Mouse (Mus musculus): ENCODE data around the gene Dnah14. TPM values are rescaled to one million over a fixed set of nuclear protein-coding genes. Genes with fewer than 3 reads are reported as not detected.

Dnah14 gene
- polyA plus RNA-seq, 1 experiment from 2014 or later: 1.8 TPM

- Histone ChIP-seq H3K4me1 (ENCODE audit: control insufficient read depth, insufficient read depth, low read length) (no peaks in the 10 kb centered on the region), H3K4me3 (ENCODE audit: low read length) (no peak overlapping the region), H3K9ac (ENCODE audit: low read depth, low read length) (no peak overlapping the region), H3K36me3 (ENCODE audit: control insufficient read depth, insufficient read depth, low read length) (no peaks in the 10 kb centered on the region), H3K27ac (ENCODE audit: low read depth, low read length) (no peak overlapping the region), H3K27me3 (ENCODE audit: control insufficient read depth, insufficient read depth, low read length) (no peaks in the 10 kb centered on the region), H3K9me3 (ENCODE audit: control insufficient read depth, low read length) (no peaks in the 10 kb centered on the region), H3K4me2 (replicated peaks; ENCODE audit: low read depth, low read length) (no peak overlapping the region)
- ATAC-seq (ENCODE audit: low FRiP score, low TSS enrichment): no peak
- 73% methylated on average over 4 of the region's 4 CpGs for WGBS
Observed at GRCm38 (mm10) chr1:181631371-181631770, 55.0 kb downstream of the Dnah14 start.

DNA sequence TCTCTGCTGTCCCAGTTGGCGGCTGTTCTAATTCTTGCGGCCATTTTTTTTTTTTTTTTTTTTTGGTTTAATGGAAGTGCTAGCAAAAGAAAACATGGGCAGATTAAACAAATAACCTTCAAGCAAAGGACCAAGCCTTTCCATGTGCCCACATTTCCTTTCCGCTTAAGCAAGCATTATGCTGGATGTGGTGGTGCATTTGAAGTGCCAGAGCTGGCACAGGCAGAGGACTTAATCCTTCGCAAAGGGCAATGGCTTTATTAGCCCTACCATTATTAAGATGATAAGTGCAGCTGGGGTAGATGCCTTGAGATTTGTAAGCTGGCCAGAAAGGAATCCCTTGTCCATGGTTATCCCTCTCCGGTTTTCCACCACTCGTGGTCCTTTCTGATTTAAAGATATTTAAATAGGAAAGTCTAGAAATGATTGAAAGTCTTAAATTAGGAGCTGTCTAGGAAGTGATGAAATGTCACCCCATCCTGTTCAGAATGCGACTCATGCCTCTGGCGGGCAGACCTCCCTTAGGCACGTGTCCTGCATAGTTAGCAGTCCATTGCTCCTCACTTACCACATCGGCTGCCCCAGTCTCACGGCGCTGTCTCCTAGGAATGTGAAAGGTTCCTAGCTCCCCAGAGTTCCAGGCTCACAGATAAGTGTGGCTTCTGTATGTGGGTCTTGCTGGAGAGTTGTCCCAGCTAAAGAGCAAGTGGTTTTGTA lies 61.8 kb downstream of the Dnah14 start:
- no peak overlapping the region for H3K4me2 ChIP-seq (replicated peaks; ENCODE audit: low read depth, low read length)
- no peaks in the 10 kb centered on the region for H3K36me3 ChIP-seq (ENCODE audit: control insufficient read depth, insufficient read depth, low read length)
- WGBS: 79% methylated on average over 12 of the region's 12 CpGs
- no peak overlapping the region for H3K4me3 ChIP-seq (ENCODE audit: low read length)
- H3K9ac ChIP-seq (ENCODE audit: low read depth, low read length): no peak overlapping the region
- H3K9me3 ChIP-seq (ENCODE audit: control insufficient read depth, low read length): no peaks in the 10 kb centered on the region
- no peak for ATAC-seq (ENCODE audit: low FRiP score, low TSS enrichment)
- H3K4me1 ChIP-seq (ENCODE audit: control insufficient read depth, insufficient read depth, low read length): no peaks in the 10 kb centered on the region
- H3K27me3 ChIP-seq (ENCODE audit: control insufficient read depth, insufficient read depth, low read length): no peaks in the 10 kb centered on the region
- H3K27ac ChIP-seq (ENCODE audit: low read depth, low read length): no peak overlapping the region

DNA sequence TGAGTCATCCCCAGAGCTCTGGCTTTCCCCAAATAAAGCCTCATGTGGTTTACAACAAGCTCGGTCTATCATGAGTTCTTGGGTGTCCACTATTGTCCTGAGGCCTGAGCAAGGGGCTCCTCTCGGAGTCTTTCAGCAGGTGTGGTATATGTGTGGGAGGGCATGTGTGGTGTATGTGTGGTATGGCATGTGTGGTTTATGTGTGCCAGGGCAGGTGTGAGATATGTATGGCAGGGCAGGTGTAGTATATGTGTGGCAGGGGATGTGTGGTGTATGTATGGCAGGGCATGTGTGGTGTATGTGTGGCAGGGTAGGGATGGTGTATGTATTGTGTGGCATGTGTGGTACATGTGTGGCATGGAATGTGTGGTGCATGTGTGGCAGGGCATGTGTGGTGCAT lies 64.0 kb downstream of the Dnah14 start:
- no peak overlapping the region for H3K4me2 ChIP-seq (replicated peaks; ENCODE audit: low read depth, low read length)
- no peaks in the 10 kb centered on the region for H3K36me3 ChIP-seq (ENCODE audit: control insufficient read depth, insufficient read depth, low read length)
- H3K27me3 ChIP-seq (ENCODE audit: control insufficient read depth, insufficient read depth, low read length): no peaks in the 10 kb centered on the region
- no peak overlapping the region for H3K27ac ChIP-seq (ENCODE audit: low read depth, low read length)
- no peak overlapping the region for H3K4me3 ChIP-seq (ENCODE audit: low read length)
- 85% methylated on average over 2 of the region's 2 CpGs for WGBS
- no peaks in the 10 kb centered on the region for H3K9me3 ChIP-seq (ENCODE audit: control insufficient read depth, low read length)
- H3K4me1 ChIP-seq (ENCODE audit: control insufficient read depth, insufficient read depth, low read length): no peaks in the 10 kb centered on the region
- no peak overlapping the region for H3K9ac ChIP-seq (ENCODE audit: low read depth, low read length)
- ATAC-seq (ENCODE audit: low FRiP score, low TSS enrichment): no peak

DNA sequence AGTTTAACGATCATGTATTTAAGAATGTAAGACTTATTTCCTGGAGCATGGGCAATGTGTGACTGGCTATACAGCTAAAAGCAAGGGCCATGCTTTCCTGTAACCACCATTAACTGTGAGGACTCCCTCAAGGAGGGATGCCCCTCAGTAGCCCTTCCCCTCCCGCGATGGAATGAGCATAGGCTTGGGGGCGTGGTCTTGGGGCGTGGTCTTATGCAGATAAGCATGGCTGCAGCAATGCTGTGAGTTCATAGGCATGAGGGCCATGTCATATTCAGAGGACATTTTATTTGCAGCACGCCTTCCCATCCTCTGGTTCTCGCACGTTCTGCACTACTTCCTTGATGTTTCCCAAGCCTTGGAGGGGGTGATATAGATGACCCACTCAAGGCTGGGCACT lies 71.1 kb downstream of the Dnah14 start:
- no peak overlapping the region for H3K4me2 ChIP-seq (replicated peaks; ENCODE audit: low read depth, low read length)
- no peak overlapping the region for H3K9ac ChIP-seq (ENCODE audit: low read depth, low read length)
- no peaks in the 10 kb centered on the region for H3K9me3 ChIP-seq (ENCODE audit: control insufficient read depth, low read length)
- H3K4me3 ChIP-seq (ENCODE audit: low read length): no peak overlapping the region
- H3K4me1 ChIP-seq (ENCODE audit: control insufficient read depth, insufficient read depth, low read length): no peaks in the 10 kb centered on the region
- H3K36me3 ChIP-seq (ENCODE audit: control insufficient read depth, insufficient read depth, low read length): no peaks in the 10 kb centered on the region
- no peak overlapping the region for H3K27ac ChIP-seq (ENCODE audit: low read depth, low read length)
- 43% methylated on average over 8 of the region's 8 CpGs for WGBS
- no peaks in the 10 kb centered on the region; the same call in 1 of the 2 replicates for H3K27me3 ChIP-seq (ENCODE audit: control insufficient read depth, insufficient read depth, low read length)
- no peak for ATAC-seq (ENCODE audit: low FRiP score, low TSS enrichment)

DNA sequence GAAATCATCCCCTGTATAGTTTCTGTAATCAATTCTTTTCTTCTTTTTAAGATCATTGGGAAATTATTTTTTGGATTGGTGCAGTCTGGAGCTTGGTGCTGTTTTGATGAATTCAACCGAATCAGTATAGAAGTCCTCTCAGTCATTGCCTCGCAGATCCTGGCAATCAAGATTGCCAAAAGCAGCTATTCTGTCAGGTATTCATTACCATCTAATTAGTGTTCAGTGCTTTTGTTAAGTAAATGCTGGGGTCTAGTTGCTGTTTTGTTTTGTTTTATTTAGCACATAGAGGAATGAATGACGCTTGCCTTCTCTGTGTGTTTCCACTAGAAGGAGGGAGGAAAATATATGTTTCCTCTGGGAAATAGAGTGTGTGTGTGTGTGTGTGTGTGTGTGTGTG lies 77.1 kb downstream of the Dnah14 start:
- H3K9ac ChIP-seq (ENCODE audit: low read depth, low read length): no peak overlapping the region
- no peaks in the 10 kb centered on the region for H3K9me3 ChIP-seq (ENCODE audit: control insufficient read depth, low read length)
- WGBS: 48% methylated on average over 3 of the region's 3 CpGs
- H3K4me1 ChIP-seq (ENCODE audit: control insufficient read depth, insufficient read depth, low read length): no peaks in the 10 kb centered on the region
- no peaks in the 10 kb centered on the region; the same call in 1 of the 2 replicates for H3K27me3 ChIP-seq (ENCODE audit: control insufficient read depth, insufficient read depth, low read length)
- no peak overlapping the region for H3K4me2 ChIP-seq (replicated peaks; ENCODE audit: low read depth, low read length)
- no peak overlapping the region for H3K4me3 ChIP-seq (ENCODE audit: low read length)
- H3K36me3 ChIP-seq (ENCODE audit: control insufficient read depth, insufficient read depth, low read length): no peaks in the 10 kb centered on the region
- no peak overlapping the region for H3K27ac ChIP-seq (ENCODE audit: low read depth, low read length)
- no peak for ATAC-seq (ENCODE audit: low FRiP score, low TSS enrichment)

GRCm38 (mm10) chr1:181656421-181656820 lies 80.1 kb downstream of the Dnah14 start:
- Histone ChIP-seq H3K4me1 (ENCODE audit: control insufficient read depth, insufficient read depth, low read length) (no peaks in the 10 kb centered on the region), H3K4me3 (ENCODE audit: low read length) (no peak overlapping the region), H3K27me3 (ENCODE audit: control insufficient read depth, insufficient read depth, low read length) (no peaks in the 10 kb centered on the region), H3K4me2 (replicated peaks; ENCODE audit: low read depth, low read length) (no peak overlapping the region), H3K9me3 (ENCODE audit: control insufficient read depth, low read length) (no peaks in the 10 kb centered on the region), H3K27ac (ENCODE audit: low read depth, low read length) (no peak overlapping the region), H3K36me3 (ENCODE audit: control insufficient read depth, insufficient read depth, low read length) (no peaks in the 10 kb centered on the region), H3K9ac (ENCODE audit: low read depth, low read length) (no peak overlapping the region)
- 84% methylated on average over 5 of the region's 5 CpGs for WGBS
- ATAC-seq (ENCODE audit: low FRiP score, low TSS enrichment): no peak

DNA sequence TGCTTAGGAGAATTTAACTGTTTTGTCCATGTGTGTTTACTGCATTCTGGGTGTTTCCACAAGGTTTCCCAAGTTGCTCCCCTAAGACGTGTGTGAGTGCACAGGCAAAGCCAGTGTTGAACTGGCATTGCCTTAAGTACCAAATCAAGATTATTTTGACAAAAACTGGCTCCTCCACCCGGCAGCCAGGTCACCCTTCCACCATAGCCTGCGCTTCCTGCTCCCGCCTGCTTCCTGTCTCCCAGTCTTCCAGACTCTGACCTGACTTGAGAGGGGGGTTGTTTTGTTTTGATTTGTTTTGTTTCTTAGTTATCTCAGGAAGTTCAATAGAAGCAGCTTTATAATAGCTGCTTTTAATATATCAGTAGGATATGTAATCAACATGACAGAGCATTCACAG lies 90.4 kb downstream of the Dnah14 start:
- ATAC-seq (ENCODE audit: low FRiP score, low TSS enrichment): no peak
- Histone ChIP-seq H3K4me3 (ENCODE audit: low read length) (no peak overlapping the region), H3K9ac (ENCODE audit: low read depth, low read length) (no peak overlapping the region), H3K4me2 (replicated peaks; ENCODE audit: low read depth, low read length) (no peak overlapping the region), H3K27ac (ENCODE audit: low read depth, low read length) (no peak overlapping the region), H3K4me1 (ENCODE audit: control insufficient read depth, insufficient read depth, low read length) (no peaks in the 10 kb centered on the region), H3K27me3 (ENCODE audit: control insufficient read depth, insufficient read depth, low read length) (no peaks in the 10 kb centered on the region), H3K36me3 (ENCODE audit: control insufficient read depth, insufficient read depth, low read length) (no peaks in the 10 kb centered on the region), H3K9me3 (ENCODE audit: control insufficient read depth, low read length) (no peaks in the 10 kb centered on the region)
- WGBS: 45% methylated on average over 4 of the region's 4 CpGs

GRCm38 (mm10) chr1:181694729-181695498 lies 118.6 kb downstream of the Dnah14 start:
- H3K4me3 ChIP-seq (ENCODE audit: low read length): no peak overlapping the region
- no peaks in the 10 kb centered on the region for H3K36me3 ChIP-seq (ENCODE audit: control insufficient read depth, insufficient read depth, low read length)
- no peaks in the 10 kb centered on the region for H3K4me1 ChIP-seq (ENCODE audit: control insufficient read depth, insufficient read depth, low read length)
- H3K4me2 ChIP-seq (replicated peaks; ENCODE audit: low read depth, low read length): no peak overlapping the region
- H3K27ac ChIP-seq (ENCODE audit: low read depth, low read length): no peak overlapping the region
- H3K9me3 ChIP-seq (ENCODE audit: control insufficient read depth, low read length): no peaks in the 10 kb centered on the region
- H3K27me3 ChIP-seq (ENCODE audit: control insufficient read depth, insufficient read depth, low read length): no peaks in the 10 kb centered on the region
- WGBS: 81% methylated on average over 5 of the region's 5 CpGs
- no peak for ATAC-seq (ENCODE audit: low FRiP score, low TSS enrichment)
- no peak overlapping the region for H3K9ac ChIP-seq (ENCODE audit: low read depth, low read length)

- 56% methylated on average over 5 of the region's 5 CpGs for WGBS
- no peaks in the 10 kb centered on the region for H3K36me3 ChIP-seq (ENCODE audit: control insufficient read depth, insufficient read depth, low read length)
- no peaks in the 10 kb centered on the region for H3K9me3 ChIP-seq (ENCODE audit: control insufficient read depth, low read length)
- no peak overlapping the region for H3K27ac ChIP-seq (ENCODE audit: low read depth, low read length)
- no peak for ATAC-seq (ENCODE audit: low FRiP score, low TSS enrichment)
- H3K4me2 ChIP-seq (replicated peaks; ENCODE audit: low read depth, low read length): no peak overlapping the region
- H3K27me3 ChIP-seq (ENCODE audit: control insufficient read depth, insufficient read depth, low read length): no peaks in the 10 kb centered on the region
- H3K9ac ChIP-seq (ENCODE audit: low read depth, low read length): no peak overlapping the region
- H3K4me1 ChIP-seq (ENCODE audit: control insufficient read depth, insufficient read depth, low read length): no peaks in the 10 kb centered on the region
- H3K4me3 ChIP-seq (ENCODE audit: low read length): no peak overlapping the region
Observed at GRCm38 (mm10) chr1:181728707-181729106, 152.3 kb downstream of the Dnah14 start.

All from kidney, embryonic 14.5 days (tissue).